Mouse (Mus musculus): ENCODE measurements around the gene Gm19684. TPM values are rescaled to one million over a fixed set of nuclear protein-coding genes. Genes with fewer than 3 reads are reported as not detected.
"Not testable (repeated sequence)": the region's sequence is repeated elsewhere in the genome, so short reads cannot be mapped to it uniquely, and the experiment has no call there.

Gene Gm19684
- total RNA-seq, 2 experiments from 2014 or later = 0.23 TPM; not detected in 1

DNA sequence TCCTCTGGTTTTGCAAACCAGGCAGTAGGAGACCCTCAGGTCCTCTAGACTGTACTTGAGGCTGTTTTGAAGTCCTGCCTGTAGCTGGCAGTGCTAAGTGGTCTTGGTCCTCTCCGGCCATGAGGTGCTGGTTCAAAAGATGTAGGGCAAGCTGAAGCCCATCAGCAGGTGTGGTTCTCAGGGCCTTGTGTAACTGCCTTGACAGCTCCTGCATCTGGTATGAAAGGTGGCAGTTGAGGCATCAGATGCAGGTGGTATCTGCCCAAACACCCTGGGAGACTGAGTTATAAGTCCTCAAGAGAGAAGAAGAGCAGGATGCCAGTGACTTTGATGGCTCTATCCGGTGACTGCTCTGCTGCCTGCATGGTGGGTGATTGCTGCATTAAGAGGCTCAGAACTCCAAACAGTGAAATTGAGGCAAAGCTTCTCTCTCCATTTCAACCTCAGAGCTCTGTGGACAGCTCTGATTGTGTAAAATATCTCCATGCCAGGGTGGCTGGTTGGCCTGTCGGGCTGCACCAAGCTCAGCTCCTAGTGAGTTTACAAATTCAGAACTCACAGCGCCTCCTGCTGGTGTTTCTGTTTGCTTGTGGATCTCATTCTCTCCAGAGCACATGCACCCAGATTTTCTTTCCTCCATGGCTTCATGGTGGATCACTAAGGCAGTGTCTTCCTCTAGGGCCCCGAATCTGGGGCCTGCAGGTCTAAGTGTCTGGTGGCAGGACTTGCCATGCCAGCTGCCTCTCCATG, 10.2 kb downstream of the Gm19684 start:
- DNase-seq = no peak

DNA sequence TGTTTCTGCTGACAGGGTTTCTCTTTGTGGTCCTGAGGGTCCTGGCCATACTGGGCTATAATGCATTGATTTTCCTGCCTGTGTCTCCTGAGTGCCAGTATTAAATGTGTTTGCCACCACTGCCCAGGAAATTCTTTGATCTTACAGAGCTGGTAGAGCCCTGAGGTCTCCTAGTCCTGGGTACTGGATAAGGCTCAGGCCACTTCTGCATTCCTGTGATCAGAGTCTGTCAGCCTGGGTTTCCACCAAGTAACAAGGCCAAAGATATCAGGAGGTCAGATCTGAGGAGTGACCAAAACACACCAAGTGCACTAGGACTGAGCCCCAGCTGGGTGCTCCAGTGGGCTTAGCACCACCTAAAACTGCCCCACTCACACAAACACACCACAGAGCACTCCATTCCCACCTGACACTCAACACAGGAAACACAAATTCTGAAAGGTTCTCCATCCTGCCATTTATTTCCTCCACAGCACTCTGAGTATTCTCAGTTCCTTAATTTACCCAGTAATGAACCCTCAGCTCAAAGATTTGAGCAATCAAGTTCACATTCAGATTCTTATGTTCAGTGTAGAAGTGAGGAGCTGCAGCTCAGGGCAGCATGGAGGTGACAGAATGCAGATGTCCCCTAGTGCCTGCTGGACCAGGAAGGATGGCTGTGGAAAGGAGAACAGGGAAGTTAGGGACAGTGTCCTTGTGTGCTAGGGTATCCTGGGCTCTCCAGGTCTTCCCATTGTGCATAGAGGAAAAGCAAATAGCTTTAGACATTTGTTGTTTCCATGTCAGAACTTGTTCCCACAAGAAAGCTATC, 14.1 kb downstream of the Gm19684 start:
- not testable (repeated sequence) for DNase-seq

DNA sequence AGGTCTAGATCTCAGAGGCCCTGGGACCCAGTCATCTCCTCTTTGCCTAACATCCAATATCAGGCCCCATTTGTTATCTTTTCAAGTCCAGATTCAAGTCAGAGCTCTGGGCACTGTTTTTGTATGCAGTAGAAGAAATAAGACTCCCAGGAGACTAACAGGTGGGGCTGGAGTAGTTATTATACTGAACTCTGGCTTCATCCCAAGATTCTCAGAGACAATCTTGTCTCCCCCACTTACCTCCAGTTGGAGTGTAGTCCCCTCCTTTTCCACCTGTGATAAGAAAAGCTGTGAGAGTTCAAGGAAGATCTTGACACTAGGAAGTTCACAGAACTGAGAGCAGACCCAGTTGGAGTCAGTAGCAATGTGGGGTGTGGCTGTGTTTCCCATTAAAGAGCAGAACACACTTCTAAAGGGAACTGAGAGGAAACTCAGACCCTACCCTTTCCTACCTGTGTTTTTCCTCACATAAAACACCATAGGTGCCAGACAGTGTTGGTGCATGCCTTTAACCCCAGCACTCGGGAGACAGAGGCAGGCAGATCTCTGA, 14.9 kb downstream of the Gm19684 start:
- not testable (repeated sequence) for DNase-seq

DNA sequence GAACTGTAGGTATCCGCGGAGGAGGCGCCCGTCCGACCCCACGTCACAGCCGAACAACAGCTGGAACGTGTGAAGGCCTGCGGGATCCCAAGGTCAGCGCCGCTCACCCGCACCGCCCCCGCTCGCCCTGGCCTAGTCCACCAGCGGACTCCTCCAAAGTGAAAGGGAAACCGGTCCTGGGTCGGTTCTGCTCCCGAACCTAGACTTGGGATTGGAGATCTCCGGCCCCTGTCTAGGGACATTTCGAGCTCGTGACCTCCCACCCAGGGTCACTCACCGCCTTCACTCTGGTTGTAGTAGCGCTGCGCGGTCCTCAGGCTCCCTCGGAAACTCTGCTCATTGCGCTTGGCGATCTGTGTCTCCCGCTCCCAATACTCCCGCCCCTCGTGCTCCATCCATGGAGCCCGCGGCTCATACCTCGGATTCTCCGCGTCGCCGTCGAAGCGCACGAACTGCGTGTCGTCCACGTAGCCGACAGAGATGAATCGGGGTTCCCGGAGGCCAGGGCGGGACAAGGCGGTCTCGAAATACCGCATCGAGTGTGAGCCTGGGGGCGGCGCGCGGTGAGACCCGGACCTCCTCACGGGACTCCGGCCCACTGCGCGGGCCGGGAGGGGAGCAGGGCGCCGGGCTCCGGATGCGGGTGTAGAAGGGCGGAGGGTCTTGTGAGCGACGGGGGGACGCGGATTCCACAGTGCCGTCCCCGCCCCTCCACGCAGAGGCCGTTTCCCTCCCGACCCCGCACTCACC, 23.8 kb downstream of the Gm19684 start:
- DNase-seq = no peak

DNA sequence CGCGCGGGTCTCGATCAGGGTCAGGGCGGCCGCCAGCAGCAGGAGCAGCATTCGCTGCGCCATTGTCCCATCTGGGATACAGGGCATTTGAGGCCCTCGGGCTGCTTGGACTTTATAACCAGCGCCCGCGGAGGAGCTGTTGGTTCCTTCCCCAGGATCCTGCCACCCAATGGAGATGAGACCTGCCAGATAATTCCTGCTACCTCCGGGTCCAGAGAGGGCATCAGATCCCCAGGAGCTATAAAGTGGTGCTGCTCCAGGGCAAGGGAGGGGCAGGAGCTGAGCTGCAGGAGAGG, 24.3 kb downstream of the Gm19684 start:
- DNase-seq = not testable (repeated sequence)

DNA sequence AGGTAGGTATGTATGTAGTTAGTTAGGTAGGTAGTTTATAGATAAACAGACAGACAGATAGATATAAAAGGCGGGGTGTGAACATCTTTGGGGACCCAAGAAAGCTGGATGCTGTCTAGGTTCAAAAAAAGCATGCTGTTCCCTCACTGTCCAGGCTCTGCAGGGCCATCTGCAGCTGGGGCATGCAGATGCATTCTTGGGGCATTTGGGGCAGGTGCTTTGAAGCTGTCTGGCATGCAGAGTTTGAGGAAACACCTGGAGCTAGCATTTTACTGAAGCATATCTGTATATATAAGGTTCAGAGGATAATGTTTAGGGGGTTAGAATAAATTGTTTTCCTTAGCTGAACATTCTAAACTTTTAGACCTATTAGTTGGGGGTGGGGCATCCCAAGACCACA, 25.5 kb downstream of the Gm19684 start:
- DNase-seq = not testable (repeated sequence)

DNA sequence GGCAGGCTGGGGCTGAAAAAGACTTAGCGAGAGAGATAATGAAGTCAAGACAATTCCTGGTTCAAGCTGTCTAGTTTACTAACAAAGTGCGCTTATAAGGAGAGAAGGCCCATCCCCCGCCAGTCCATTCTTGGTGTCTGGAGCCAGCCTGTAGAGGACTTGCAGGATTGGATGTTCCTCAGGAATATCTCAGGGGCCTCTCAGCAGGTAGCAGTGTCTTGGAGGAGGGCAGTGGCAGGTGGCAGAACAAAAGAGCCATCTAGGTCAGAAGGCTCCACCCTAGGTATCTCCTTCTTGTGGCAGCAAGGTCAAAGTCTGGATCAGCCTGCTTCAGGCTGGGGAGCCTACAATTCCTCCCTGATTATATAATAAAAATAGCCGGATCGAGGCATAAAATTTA, 27.0 kb downstream of the Gm19684 start:
- not testable (repeated sequence) for DNase-seq

DNA sequence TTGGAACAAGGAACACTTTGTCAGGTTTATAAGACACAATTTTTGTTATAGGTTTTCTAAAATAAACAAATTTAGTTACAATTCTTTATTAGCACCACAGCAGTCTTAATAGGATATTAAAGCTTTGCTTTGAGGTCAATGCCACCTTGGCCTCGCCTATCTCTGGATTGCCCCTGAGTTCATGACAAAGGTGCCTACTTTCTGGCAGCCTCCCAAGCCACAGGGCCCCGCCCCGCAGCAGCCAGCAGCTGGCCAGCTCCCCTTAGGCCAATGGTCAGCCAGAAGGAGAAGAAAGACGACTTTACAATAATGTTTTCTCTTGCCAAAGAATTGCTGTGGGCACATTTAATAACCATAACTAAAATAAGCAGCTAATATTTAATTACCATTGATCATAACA, 29.7 kb downstream of the Gm19684 start:
- DNase-seq = not testable (repeated sequence)

DNA sequence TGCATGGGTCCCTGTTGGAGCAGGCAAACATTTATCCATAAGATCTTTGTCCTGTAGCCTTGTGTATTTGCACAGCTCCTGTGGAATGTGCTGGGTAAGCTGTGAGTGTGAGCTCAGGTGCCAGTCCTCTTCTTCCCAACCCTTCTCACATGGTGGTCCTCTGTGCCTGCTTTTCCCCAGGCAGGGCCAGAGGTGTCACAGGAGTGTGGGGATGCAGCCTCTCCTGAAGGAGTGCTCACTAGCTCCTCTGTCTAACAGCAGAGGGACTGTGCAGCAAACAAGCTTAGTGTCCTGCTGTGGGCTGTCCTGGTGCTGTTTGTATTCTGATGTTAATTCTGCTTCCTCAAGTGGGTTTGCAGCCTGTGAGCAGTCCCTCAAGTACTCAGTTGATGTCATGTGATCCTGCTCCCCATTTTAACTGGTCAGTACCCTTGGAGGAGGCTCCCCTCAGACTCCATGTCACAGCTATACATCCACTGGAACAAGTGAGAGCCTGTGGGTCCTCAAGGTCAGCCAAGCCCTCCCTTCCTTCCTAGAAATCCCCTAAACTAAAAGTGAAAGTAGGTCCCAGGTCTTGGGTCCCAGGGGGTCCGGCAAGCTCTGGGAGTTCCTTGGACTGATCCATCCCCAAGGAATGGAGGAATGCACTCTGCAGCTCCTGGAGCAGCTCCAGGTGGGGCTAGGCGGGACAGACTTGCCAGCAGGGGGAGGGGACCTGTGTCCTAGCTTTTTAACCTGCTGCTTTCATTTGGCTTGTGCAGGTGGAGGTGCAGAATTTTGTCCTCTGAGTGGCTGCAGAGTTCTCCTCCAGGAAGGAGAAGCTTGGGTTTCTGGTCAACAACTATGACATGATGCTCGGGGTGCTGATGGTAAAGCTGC, 33.0 kb downstream of the Gm19684 start:
- DNase-seq = no peak

DNA sequence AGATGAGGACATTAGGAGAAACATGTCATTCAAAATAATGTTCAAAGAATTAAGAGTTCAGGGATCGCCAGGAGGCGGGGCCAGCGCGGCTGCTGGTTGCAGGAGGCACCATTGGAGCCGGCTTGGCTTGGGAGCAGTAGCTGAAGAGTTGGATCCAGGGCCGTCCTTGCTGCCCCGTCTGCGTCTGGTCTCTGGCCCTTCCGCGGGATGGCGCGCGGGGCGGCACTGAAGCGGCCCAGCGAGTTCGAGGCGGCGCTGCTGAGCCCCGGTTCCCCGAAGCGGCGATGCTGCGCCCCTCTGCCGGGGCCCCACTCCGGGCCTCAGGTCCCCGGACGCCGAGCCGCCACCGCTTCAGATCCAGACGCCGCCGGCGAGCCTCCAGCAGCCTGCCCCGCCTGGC, 36.3 kb downstream of the Gm19684 start:
- not testable (repeated sequence) for DNase-seq

DNA sequence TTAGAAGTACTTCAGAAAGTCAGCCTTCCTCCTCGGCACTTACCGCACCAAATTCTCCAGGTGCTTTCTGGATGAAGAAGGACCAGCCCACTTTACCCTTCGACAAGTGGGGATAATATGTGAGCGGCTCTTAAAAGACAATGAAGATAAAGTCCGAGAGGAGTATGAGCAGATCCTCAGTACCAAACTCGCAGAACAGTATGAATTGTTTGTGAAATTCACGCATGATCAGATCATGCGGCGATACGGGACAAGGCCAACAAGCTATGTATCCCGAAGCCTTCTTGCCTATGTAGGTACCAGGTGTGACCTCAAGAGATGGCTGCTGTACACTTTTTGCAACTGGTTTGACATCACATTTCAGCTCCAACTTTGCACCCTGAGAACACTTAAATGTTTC, 36.8 kb downstream of the Gm19684 start:
- DNase-seq = not testable (repeated sequence)

DNA sequence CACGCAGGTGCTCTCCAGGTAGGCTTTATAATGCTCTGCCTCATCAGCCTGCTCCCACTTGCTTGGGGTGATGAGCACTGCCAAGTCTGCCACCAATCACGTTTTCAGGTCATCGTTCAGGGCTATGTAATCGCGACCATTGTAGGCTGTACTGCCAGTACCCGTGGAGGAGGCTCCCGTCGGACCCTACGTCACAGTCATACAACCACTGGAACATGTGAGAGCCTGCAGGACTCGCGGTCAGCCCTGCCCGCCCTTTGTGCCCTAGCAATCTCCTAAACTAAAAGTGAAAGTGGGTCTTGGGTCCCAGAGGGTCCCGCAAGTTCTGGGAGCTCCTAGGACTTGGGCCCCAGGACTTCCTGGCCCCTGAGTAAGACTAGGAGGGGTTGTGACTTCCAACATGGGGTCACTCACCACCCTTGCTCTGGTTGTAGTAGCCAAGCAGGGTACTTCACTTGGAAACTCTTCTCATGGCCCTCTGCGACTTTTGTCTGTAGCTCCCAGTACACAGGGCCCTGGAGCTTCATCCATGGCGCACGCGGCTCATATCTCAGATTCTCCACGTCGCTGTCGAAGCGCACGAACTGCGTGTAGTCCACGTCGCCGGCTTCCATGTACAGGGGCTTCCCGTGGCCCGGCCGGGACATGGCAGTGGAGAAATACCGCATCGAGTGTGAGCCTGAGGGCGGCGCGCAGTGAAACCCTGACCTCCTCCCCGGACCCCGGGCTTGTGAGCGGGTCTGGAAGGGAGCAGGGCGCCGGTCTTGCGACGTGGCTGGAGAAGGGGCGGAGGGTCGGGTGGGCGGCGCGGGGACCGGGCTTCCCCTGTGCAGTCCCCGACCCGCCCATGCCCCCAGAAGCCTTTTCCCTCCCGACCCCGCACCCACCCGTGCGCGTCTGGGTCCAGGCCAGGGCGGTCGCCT, 39.9 kb downstream of the Gm19684 start:
- no peak for DNase-seq

DNA sequence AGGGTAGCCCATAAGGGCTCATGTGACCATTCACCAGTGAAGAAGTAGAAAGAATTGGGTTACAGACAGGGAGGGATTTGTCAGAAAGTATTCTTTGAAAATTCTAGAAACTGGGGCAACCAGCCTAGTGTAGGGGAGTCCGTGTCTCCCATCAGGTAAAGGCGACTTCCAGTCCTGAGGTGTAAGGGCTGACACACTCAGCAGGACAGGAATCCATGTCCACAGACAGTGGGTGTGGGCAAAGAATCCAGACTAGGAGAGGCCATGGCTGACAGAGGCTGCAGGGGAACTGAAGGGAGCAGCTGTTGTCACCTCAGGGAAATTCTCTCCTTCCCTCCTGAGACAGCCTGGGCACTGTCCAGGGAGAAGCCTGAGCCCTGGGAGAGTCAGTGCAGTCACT, 45.4 kb downstream of the Gm19684 start:
- not testable (repeated sequence) for DNase-seq

DNA sequence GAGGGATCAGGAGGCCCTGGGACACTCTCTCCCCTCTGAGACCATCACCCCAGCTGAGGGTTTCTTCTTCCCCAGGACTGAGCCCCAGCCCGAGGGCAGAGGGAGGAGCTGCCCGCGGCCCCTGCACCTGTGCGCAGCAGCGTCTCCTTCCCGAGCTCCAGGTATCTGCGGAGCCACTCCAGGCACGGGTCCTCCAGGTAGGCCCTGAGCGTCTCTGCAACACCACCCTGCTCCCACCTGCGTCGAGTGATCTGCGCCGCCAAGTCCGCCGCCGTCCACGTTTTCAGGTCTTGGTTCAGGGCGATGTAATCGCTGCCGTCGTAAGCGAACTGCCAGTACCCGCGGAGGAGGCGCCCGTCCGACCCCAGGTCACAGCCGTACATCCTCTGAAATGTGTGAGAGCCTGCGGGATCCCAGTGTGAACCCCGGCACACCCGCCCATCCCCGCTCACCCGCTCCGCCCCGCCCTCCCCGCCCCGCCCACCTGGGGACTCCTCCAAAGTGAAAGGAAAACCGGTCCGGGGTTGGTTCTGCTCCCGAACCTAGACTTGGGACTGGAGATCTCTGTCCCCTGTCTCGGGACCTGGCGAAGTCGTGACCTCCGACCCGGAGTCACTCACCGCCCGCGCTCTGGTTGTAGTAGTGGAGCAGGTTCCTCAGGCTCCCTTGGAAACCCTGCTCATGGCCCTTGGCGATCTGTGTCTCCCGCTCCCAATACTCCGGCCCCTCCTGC, 46.0 kb downstream of the Gm19684 start:
- DNase-seq = no peak

DNA sequence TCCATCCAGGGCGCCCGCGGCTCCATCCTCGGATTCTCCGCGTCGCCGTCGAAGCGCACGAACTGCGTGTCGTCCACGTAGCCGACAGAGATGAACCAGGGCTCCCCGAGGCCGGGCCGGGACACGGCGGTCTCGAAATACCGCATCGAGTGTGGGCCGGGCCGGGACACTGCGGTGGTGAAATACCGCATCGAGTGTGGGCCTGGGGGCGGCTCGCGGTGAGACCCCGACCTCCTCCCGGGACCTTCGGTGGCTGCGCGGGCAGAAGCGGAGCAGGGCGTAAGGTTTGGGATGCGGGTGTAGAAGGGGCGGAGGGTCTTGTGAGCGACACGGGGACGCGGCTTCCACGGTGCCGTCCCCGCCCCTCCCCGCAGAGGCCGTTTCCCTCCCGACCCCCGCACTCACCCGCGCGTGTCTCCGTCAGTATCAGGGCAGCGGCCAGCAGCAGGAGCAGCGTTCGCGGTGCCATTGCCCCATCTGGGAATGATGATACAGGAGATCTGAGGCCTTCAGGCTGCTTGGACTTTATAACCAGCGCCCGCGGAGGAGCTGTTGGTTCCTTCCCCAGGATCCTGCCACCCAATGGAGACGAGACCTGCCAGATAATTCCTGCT, 46.7 kb downstream of the Gm19684 start, which contains the start of gene Gm8909:
Gene Gm8909 (minus strand): TSS at position 499 of the 614 bp plus-strand sequence.
- no peak for DNase-seq

DNA sequence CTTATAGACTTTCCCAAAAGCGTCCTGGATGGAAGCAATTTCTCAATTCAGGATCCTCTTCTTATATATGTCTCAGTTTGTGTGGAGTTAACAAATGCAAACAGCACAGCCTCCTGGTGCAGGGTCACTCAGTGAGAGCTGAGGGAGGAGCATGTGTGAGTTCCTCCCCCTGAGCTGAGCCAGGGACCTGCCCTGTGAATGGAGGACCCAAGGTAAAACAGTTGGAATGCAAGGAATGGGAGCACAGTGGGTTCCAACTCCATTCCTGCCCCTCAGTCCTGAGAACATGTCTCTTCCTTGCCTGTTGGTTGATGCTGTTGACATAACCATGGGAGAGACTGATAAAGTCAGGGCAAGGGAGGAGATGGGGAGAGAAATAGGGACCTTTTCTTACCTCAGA, 47.6 kb downstream of the Gm19684 start:
- not testable (repeated sequence) for DNase-seq

DNA sequence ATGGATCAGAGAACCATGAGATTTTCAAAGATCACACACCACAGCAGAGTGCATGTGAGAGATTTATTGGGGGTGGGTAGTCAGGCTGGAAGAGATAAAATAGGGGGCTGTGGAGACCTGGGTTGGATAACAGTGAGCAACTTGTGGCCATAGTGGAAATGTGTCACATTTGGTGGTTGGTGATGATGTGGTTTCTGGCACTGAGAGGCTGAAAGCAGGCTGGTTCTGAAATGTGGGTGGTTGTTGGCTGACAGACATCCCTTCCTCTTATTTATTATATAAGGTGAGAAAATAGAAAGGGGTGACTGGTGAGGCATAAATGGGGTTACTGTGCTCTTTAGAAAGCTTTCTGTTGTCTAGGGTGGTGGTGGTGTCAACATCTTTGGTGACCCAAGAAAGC, 48.3 kb downstream of the Gm19684 start:
- no peak for DNase-seq

DNA sequence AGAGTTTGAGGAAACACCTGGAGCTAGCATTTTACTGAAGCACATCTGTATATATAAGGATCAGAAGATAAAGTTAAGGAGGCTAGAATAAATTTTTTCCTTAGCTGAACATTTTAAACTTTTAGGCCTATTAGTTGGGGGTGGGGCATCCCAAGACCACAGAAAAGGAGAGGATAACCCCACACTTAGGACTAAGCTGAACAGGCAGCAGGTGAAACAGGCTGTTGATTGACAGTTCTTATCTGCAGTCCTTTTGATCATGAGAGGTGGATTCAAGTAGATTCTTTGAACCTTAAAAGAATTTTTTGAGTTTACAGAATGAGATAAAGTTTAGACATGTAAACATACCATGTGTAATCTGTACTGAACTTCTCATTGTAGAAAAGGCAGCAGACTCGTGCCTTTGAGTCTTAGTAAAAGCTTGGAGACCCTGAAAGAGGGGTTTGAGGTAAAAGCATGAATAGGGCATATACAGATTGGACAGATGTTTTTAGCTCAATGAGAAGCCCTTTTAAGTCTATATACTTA, 48.9 kb downstream of the Gm19684 start:
- DNase-seq = no peak

DNA sequence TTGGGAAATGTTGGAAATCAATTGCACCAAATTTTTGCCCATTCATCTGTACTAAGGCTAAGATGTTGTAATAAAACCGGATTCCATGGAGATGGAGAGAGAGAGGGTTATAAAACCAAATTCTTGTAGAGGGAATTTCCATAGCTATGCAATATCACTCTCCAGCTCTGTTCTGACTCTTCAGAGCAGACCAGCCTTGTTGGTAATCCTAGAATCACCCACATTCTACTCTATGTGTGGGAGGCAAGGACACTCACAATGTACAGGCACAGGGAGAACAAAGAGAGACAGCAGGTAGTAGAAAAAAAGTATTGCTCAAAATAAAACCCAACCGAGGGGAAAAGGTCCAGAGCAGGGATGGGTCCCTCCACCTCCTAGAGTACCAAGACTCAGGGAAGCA, 54.7 kb downstream of the Gm19684 start:
- DNase-seq = not testable (repeated sequence)

Data from layer of hippocampus, postnatal 36 days (tissue).